Mouse (Mus musculus): ENCODE results near the gene Arl4c. TPM values are rescaled to one million over a fixed set of nuclear protein-coding genes. Genes with fewer than 3 reads are reported as not detected.

The Arl4c gene
- polyA plus RNA-seq, 1 experiment from 2014 or later: 12.7 TPM

GRCm38 (mm10) chr1:88718563-88718962 lies 16.5 kb upstream of the Arl4c start:
- Histone ChIP-seq H3K4me3 (ENCODE audit: low read depth, low read length) (no peak overlapping the region), H3K4me2 (no peak overlapping the region), H3K27me3 (ENCODE audit: insufficient read depth, low read length) (no peaks in the 10 kb centered on the region), H3K27ac (ENCODE audit: low read depth) (no peak overlapping the region), H3K36me3 (ENCODE audit: insufficient read depth) (no peaks in the 10 kb centered on the region), H3K9me3 (ENCODE audit: low read depth, low read length) (no peaks in the 10 kb centered on the region), H3K9ac (no peak overlapping the region), H3K4me1 (ENCODE audit: insufficient read depth) (no peaks in the 10 kb centered on the region)
- no peak for DNase-seq
- no peak for TF ChIP-seq CTCF (IDR thresholded peaks at IDR 0.05; ENCODE audit: low read depth)
- no peak for ATAC-seq (ENCODE audit: insufficient read depth)
- WGBS: 78% methylated on average over 3 of the region's 3 CpGs

- H3K9me3 ChIP-seq (ENCODE audit: low read depth, low read length): no peaks in the 10 kb centered on the region
- H3K4me1 ChIP-seq (ENCODE audit: insufficient read depth): no peaks in the 10 kb centered on the region
- H3K27ac ChIP-seq (ENCODE audit: low read depth): no peak overlapping the region
- H3K9ac ChIP-seq: no peak overlapping the region
- 77% methylated on average over 13 of the region's 13 CpGs for WGBS
- no peaks in the 10 kb centered on the region for H3K36me3 ChIP-seq (ENCODE audit: insufficient read depth)
- no peak overlapping the region for H3K4me3 ChIP-seq (ENCODE audit: low read depth, low read length)
- no peaks in the 10 kb centered on the region for H3K27me3 ChIP-seq (ENCODE audit: insufficient read depth, low read length)
- H3K4me2 ChIP-seq: no peak overlapping the region
- TF ChIP-seq CTCF (IDR thresholded peaks at IDR 0.05; ENCODE audit: low read depth): no peak
- no peak for ATAC-seq (ENCODE audit: insufficient read depth)
- DNase-seq: no peak
These were observed 15.7 kb upstream of the Arl4c start for GRCm38 (mm10) chr1:88717736-88718135.

- ATAC-seq (ENCODE audit: insufficient read depth) (no peak), DNase-seq (no peak)
- Histone ChIP-seq H3K4me3 (ENCODE audit: low read depth, low read length) (no peak overlapping the region), H3K27me3 (ENCODE audit: insufficient read depth, low read length) (no peaks in the 10 kb centered on the region), H3K4me2 (no peak overlapping the region), H3K9me3 (ENCODE audit: low read depth, low read length) (no peaks in the 10 kb centered on the region), H3K4me1 (ENCODE audit: insufficient read depth) (no peaks in the 10 kb centered on the region), H3K27ac (ENCODE audit: low read depth) (no peak overlapping the region), H3K9ac (no peak overlapping the region), H3K36me3 (ENCODE audit: insufficient read depth) (no peaks in the 10 kb centered on the region)
- TF ChIP-seq CTCF (IDR thresholded peaks at IDR 0.05; ENCODE audit: low read depth): no peak
- WGBS: 84% methylated on average over 6 of the region's 6 CpGs
These were observed 10.0 kb upstream of the Arl4c start for GRCm38 (mm10) chr1:88712011-88712410.

GRCm38 (mm10) chr1:88708646-88709305 lies 6.8 kb upstream of the Arl4c start:
- Histone ChIP-seq H3K36me3 (ENCODE audit: insufficient read depth) (no peaks in the 10 kb centered on the region), H3K4me3 (ENCODE audit: low read depth, low read length) (no peak overlapping the region), H3K9ac (no peak overlapping the region), H3K9me3 (ENCODE audit: low read depth, low read length) (no peaks in the 10 kb centered on the region), H3K4me2 (no peak overlapping the region), H3K27ac (ENCODE audit: low read depth) (no peak overlapping the region), H3K4me1 (ENCODE audit: insufficient read depth) (no peaks in the 10 kb centered on the region), H3K27me3 (ENCODE audit: insufficient read depth, low read length) (no peaks in the 10 kb centered on the region)
- DNase-seq (no peak), ATAC-seq (ENCODE audit: insufficient read depth) (no peak)
- WGBS: 68% methylated on average over 9 of the region's 9 CpGs
- TF ChIP-seq CTCF (IDR thresholded peaks at IDR 0.05; ENCODE audit: low read depth): no peak

- DNase-seq (no peak), ATAC-seq (ENCODE audit: insufficient read depth) (no peak)
- Histone ChIP-seq H3K4me2 (no peak overlapping the region), H3K9me3 (ENCODE audit: low read depth, low read length) (no peaks in the 10 kb centered on the region), H3K27me3 (ENCODE audit: insufficient read depth, low read length) (no peaks in the 10 kb centered on the region), H3K36me3 (ENCODE audit: insufficient read depth) (no peaks in the 10 kb centered on the region), H3K9ac (no peak overlapping the region), H3K4me1 (ENCODE audit: insufficient read depth) (no peaks in the 10 kb centered on the region), H3K27ac (ENCODE audit: low read depth) (no peak overlapping the region), H3K4me3 (ENCODE audit: low read depth, low read length) (no peak overlapping the region)
- WGBS: 63% methylated on average over 3 of the region's 3 CpGs
- TF ChIP-seq CTCF (IDR thresholded peaks at IDR 0.05; ENCODE audit: low read depth): no peak
These were observed 6.2 kb upstream of the Arl4c start for GRCm38 (mm10) chr1:88708191-88708590.

GRCm38 (mm10) chr1:88707536-88707935 lies 5.5 kb upstream of the Arl4c start:
- Histone ChIP-seq H3K36me3 (ENCODE audit: insufficient read depth) (no peaks in the 10 kb centered on the region), H3K27me3 (ENCODE audit: insufficient read depth, low read length) (no peaks in the 10 kb centered on the region), H3K4me2 (no peak overlapping the region), H3K9ac (no peak overlapping the region), H3K27ac (ENCODE audit: low read depth) (0 out of 2 replicates have a peak overlapping the region, but pooled peaks have one; percentile 30), H3K9me3 (ENCODE audit: low read depth, low read length) (no peaks in the 10 kb centered on the region), H3K4me3 (ENCODE audit: low read depth, low read length) (no peak overlapping the region), H3K4me1 (ENCODE audit: insufficient read depth) (no peaks in the 10 kb centered on the region)
- ATAC-seq (ENCODE audit: insufficient read depth): peak; percentile 29; the same call in 1 of the 2 replicates
- no peak for TF ChIP-seq CTCF (IDR thresholded peaks at IDR 0.05; ENCODE audit: low read depth)
- WGBS: 48% methylated on average over 6 of the region's 6 CpGs
- peak; percentile 47 for DNase-seq

GRCm38 (mm10) chr1:88705799-88706198 lies 3.8 kb upstream of the Arl4c start:
- H3K27ac ChIP-seq (ENCODE audit: low read depth): no peak overlapping the region
- H3K9ac ChIP-seq: no peak overlapping the region
- ATAC-seq (ENCODE audit: insufficient read depth) (peak; percentile 59), DNase-seq (peak; percentile 97)
- H3K4me2 ChIP-seq: no peak overlapping the region
- no peaks in the 10 kb centered on the region for H3K36me3 ChIP-seq (ENCODE audit: insufficient read depth)
- H3K4me3 ChIP-seq (ENCODE audit: low read depth, low read length): no peak overlapping the region
- no peaks in the 10 kb centered on the region for H3K27me3 ChIP-seq (ENCODE audit: insufficient read depth, low read length)
- no peaks in the 10 kb centered on the region for H3K9me3 ChIP-seq (ENCODE audit: low read depth, low read length)
- peaks cover 3% of the 10 kb centered on the region; the same call in 1 of the 2 replicates for H3K4me1 ChIP-seq (ENCODE audit: insufficient read depth)
- WGBS: under 1% methylated on average over 15 of the region's 15 CpGs
- TF ChIP-seq CTCF (IDR thresholded peaks at IDR 0.05; ENCODE audit: low read depth): peak; percentile 99

Data from lung, embryonic 14.5 days (tissue).